Mouse (Mus musculus): ENCODE results near the gene Naxd. TPM values are rescaled to one million over a fixed set of nuclear protein-coding genes. Genes with fewer than 3 reads are reported as not detected.
A peak's percentile ranks its signal among the peaks of the same experiment; 100 is the strongest.
"Not testable (repeated sequence)": the region's sequence is repeated elsewhere in the genome, so short reads cannot be mapped to it uniquely, and the experiment has no call there.

Naxd gene
- polyA plus RNA-seq, 1 experiment: 81.1 TPM

GRCm38 (mm10) chr8:11544386-11544785 is 47.1 kb downstream of the Naxd start:
- TF ChIP-seq CTCF (IDR thresholded peaks at IDR 0.05; ENCODE audit: extremely low read depth, insufficient read length, insufficient replicate concordance, low read depth, low read length): peak; percentile 73; the same call in 1 of the 2 replicates
- no peak for TF ChIP-seq POLR2A (IDR thresholded peaks at IDR 0.05; ENCODE audit: low read depth, low read length)
- H3K27ac ChIP-seq (ENCODE audit: insufficient read depth, low read depth, low read length): no peak overlapping the region
- no peaks in the 10 kb centered on the region for H3K27me3 ChIP-seq (ENCODE audit: control insufficient read depth, insufficient read depth, low read length)
- H3K4me1 ChIP-seq (ENCODE audit: control insufficient read depth, insufficient read depth, insufficient read length, low read length): no peaks in the 10 kb centered on the region; the same call in 1 of the 2 replicates
- H3K4me3 ChIP-seq (ENCODE audit: low read depth, low read length): no peak overlapping the region
- 44% methylated on average over 3 of the region's 3 CpGs for WGBS
- H3K36me3 ChIP-seq (ENCODE audit: control insufficient read depth, insufficient read depth, low read length): peaks cover 28% of the 10 kb centered on the region

GRCm38 (mm10) chr8:11547063-11547462 is 49.8 kb downstream of the Naxd start:
- 73% methylated on average over 6 of the region's 6 CpGs for WGBS

GRCm38 (mm10) chr8:11549706-11550105 is 52.4 kb downstream of the Naxd start:
- WGBS: 7% methylated on average over 7 of the region's 7 CpGs
- H3K27me3 ChIP-seq (ENCODE audit: control insufficient read depth, insufficient read depth, low read length): no peaks in the 10 kb centered on the region
- H3K27ac ChIP-seq (ENCODE audit: insufficient read depth, low read depth, low read length): peak overlapping the region; percentile 92; the same call in 1 of the 2 replicates
- no peak overlapping the region for H3K4me3 ChIP-seq (ENCODE audit: low read depth, low read length)
- TF ChIP-seq CTCF (IDR thresholded peaks at IDR 0.05; ENCODE audit: extremely low read depth, insufficient read length, insufficient replicate concordance, low read depth, low read length) (peak; percentile 70; the same call in 1 of the 2 replicates), POLR2A (IDR thresholded peaks at IDR 0.05; ENCODE audit: low read depth, low read length) (no peak)
- peaks cover 9% of the 10 kb centered on the region for H3K36me3 ChIP-seq (ENCODE audit: control insufficient read depth, insufficient read depth, low read length)
- peaks cover 8% of the 10 kb centered on the region for H3K4me1 ChIP-seq (ENCODE audit: control insufficient read depth, insufficient read depth, insufficient read length, low read length)

More at GRCm38 (mm10) chr8:11547063-11547462, 49.8 kb downstream of the Naxd start:
- Histone ChIP-seq H3K36me3 (ENCODE audit: control insufficient read depth, insufficient read depth, low read length) (peaks cover 15% of the 10 kb centered on the region), H3K27me3 (ENCODE audit: control insufficient read depth, insufficient read depth, low read length) (no peaks in the 10 kb centered on the region), H3K4me3 (ENCODE audit: low read depth, low read length) (no peak overlapping the region), H3K4me1 (ENCODE audit: control insufficient read depth, insufficient read depth, insufficient read length, low read length) (peaks cover 6% of the 10 kb centered on the region), H3K27ac (ENCODE audit: insufficient read depth, low read depth, low read length) (no peak overlapping the region)
- TF ChIP-seq POLR2A (IDR thresholded peaks at IDR 0.05; ENCODE audit: low read depth, low read length) (no peak), CTCF (IDR thresholded peaks at IDR 0.05; ENCODE audit: extremely low read depth, insufficient read length, insufficient replicate concordance, low read depth, low read length) (peak; percentile 16; the same call in 1 of the 2 replicates)

- Histone ChIP-seq H3K36me3 (ENCODE audit: control insufficient read depth, insufficient read depth, low read length) (peaks cover 7% of the 10 kb centered on the region), H3K4me3 (ENCODE audit: low read depth, low read length) (peak within 1 kb of the TSS; percentile 90), H3K4me1 (ENCODE audit: control insufficient read depth, insufficient read depth, insufficient read length, low read length) (peaks cover 9% of the 10 kb centered on the region), H3K27ac (ENCODE audit: insufficient read depth, low read depth, low read length) (peak within 1 kb of the TSS; percentile 92), H3K27me3 (ENCODE audit: control insufficient read depth, insufficient read depth, low read length) (no peaks in the 10 kb centered on the region)
- under 1% methylated on average over 53 of the region's 53 CpGs for WGBS
- TF ChIP-seq POLR2A (IDR thresholded peaks at IDR 0.05; ENCODE audit: low read depth, low read length) (peak; percentile 78), CTCF (IDR thresholded peaks at IDR 0.05; ENCODE audit: extremely low read depth, insufficient read length, insufficient replicate concordance, low read depth, low read length) (no peak)
Observed at GRCm38 (mm10) chr8:11550281-11550948, 53.1 kb downstream of the Naxd start, which contains the start of gene Cars2. TSS of gene Cars2 (minus strand) at chr8:11550783.

GRCm38 (mm10) chr8:11551497-11551896 is 54.2 kb downstream of the Naxd start:
- 78% methylated on average over 4 of the region's 4 CpGs for WGBS
- not testable (repeated sequence) for H3K27ac ChIP-seq (ENCODE audit: insufficient read depth, low read depth, low read length); H3K36me3 ChIP-seq (ENCODE audit: control insufficient read depth, insufficient read depth, low read length); H3K4me1 ChIP-seq (ENCODE audit: control insufficient read depth, insufficient read depth, insufficient read length, low read length); H3K27me3 ChIP-seq (ENCODE audit: control insufficient read depth, insufficient read depth, low read length); H3K4me3 ChIP-seq (ENCODE audit: low read depth, low read length)

- no peak overlapping the region for H3K4me3 ChIP-seq (ENCODE audit: low read depth, low read length)
- 93% methylated on average over 10 of the region's 10 CpGs for WGBS
- TF ChIP-seq POLR2A (IDR thresholded peaks at IDR 0.05; ENCODE audit: low read depth, low read length) (no peak), CTCF (IDR thresholded peaks at IDR 0.05; ENCODE audit: extremely low read depth, insufficient read length, insufficient replicate concordance, low read depth, low read length) (no peak)
- H3K36me3 ChIP-seq (ENCODE audit: control insufficient read depth, insufficient read depth, low read length): peaks cover 2% of the 10 kb centered on the region
- H3K27me3 ChIP-seq (ENCODE audit: control insufficient read depth, insufficient read depth, low read length): no peaks in the 10 kb centered on the region
- H3K27ac ChIP-seq (ENCODE audit: insufficient read depth, low read depth, low read length): no peak overlapping the region
- H3K4me1 ChIP-seq (ENCODE audit: control insufficient read depth, insufficient read depth, insufficient read length, low read length): peaks cover 9% of the 10 kb centered on the region
Observed at GRCm38 (mm10) chr8:11552390-11552789, 55.1 kb downstream of the Naxd start.

- under 1% methylated on average over 52 of the region's 52 CpGs for whole genome bisulfite sequencing
Observed at GRCm38 (mm10) chr8:11554799-11555719, 57.8 kb downstream of the Naxd start, which contains the start of gene Ing1. TSS of gene Ing1 (plus strand) at chr8:11555571.

More at GRCm38 (mm10) chr8:11554799-11555719, 57.8 kb downstream of the Naxd start, which contains the start of gene Ing1:
- Histone ChIP-seq H3K27ac (ENCODE audit: insufficient read depth, low read depth, low read length) (peak within 1 kb of the TSS; percentile 90), H3K4me3 (ENCODE audit: low read depth, low read length) (peak within 1 kb of the TSS; percentile 78), H3K36me3 (ENCODE audit: control insufficient read depth, insufficient read depth, low read length) (no peaks in the 10 kb centered on the region), H3K27me3 (ENCODE audit: control insufficient read depth, insufficient read depth, low read length) (no peaks in the 10 kb centered on the region), H3K4me1 (ENCODE audit: control insufficient read depth, insufficient read depth, insufficient read length, low read length) (peaks cover 6% of the 10 kb centered on the region; the same call in 1 of the 2 replicates)
- TF ChIP-seq POLR2A (IDR thresholded peaks at IDR 0.05; ENCODE audit: low read depth, low read length): peak; percentile 79
- TF ChIP-seq CTCF (IDR thresholded peaks at IDR 0.05; ENCODE audit: extremely low read depth, insufficient read length, insufficient replicate concordance, low read depth, low read length): no peak
